Mouse (Mus musculus) bone marrow, adult 2 months (tissue): ENCODE measurements around the gene Caskin2. TPM values are rescaled to one million over a fixed set of nuclear protein-coding genes. Genes with fewer than 3 reads are reported as not detected.

ENCODE experiments used
- H3K27ac ChIP-seq: fragments of 200-500 bp; 2 replicates; pipeline ENCODE4 v1.5.1; 2012; ENCODE audit warnings: low read depth, mild to moderate bottlenecking, control low read depth, inconsistent platforms, low read length; ENCODE audit not compliant: control insufficient read depth, poor library complexity, insufficient read depth
- H3K4me1 ChIP-seq: fragments of 200-500 bp; 2 replicates; pipeline ENCODE4 v1.6.1; 2011; ENCODE audit warnings: low read length; ENCODE audit not compliant: control insufficient read depth, insufficient read depth
- H3K4me3 ChIP-seq: fragments of 200-500 bp; replicated peaks from 2 replicates; pipeline ENCODE3; 2011; ENCODE audit warnings: mild to moderate bottlenecking, low read depth, low read length, control low read depth; ENCODE audit not compliant: control insufficient read depth
- CTCF ChIP-seq: fragments of 200-500 bp; IDR thresholded peaks from 2 replicates; pipeline ENCODE4 v1.5.1; 2011; ENCODE audit warnings: low read length, control low read depth; ENCODE audit not compliant: control insufficient read depth, insufficient read depth
- POLR2A ChIP-seq: fragments of 200-500 bp; IDR thresholded peaks from 2 replicates; pipeline ENCODE4 v1.6.1; 2011; ENCODE audit warnings: low read depth, mild to moderate bottlenecking, control low read depth, low read length, borderline replicate concordance; ENCODE audit not compliant: control insufficient read depth
- WGBS: fragments of 180-500 bp; shearing (Covaris S2); methylation state at CpG from one replicate; pipeline ENCODE4 v1.1.7; 2018; 5-methylcytosine and 5-hydroxymethylcytosine counted together
- polyA plus RNA-seq: library from polyadenylated mRNA; stranded (reverse); fragments of >200 nt; gene quantifications from 2 replicates; pipeline ENCODE4 v1.2.4, GENCODE M21; 2011; ENCODE audit warnings: low replicate concordance; ENCODE audit not compliant: missing spikeins, insufficient read depth, insufficient read length

The Caskin2 gene
- polyA plus RNA-seq, 1 experiment = 6.7 TPM

DNA sequence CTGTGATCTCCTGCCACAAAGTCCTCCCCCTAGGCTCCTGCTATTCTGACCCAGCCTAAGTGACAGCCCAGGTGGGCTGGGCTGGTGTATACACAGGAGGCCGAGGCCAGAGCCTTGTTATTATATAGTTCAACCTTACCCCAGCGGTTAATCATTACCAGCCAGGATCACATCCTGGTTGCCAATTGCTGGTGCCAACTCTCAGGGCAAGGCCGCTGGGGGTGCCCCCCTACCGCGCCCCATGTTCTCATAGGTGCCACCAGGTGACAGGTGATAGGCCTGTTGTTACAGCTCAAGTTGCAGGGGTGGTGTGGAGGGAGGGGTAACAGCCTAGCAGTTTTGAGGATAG lies 30.4 kb upstream of the Caskin2 start:
- H3K4me1 ChIP-seq = no peaks in the 10 kb centered on the region
- 94% methylated on average over 5 of the region's 5 CpGs for WGBS
- TF ChIP-seq POLR2A = no peak
- no peak for TF ChIP-seq CTCF
- H3K4me3 ChIP-seq = no peak overlapping the region
- H3K27ac ChIP-seq = no peak overlapping the region

DNA sequence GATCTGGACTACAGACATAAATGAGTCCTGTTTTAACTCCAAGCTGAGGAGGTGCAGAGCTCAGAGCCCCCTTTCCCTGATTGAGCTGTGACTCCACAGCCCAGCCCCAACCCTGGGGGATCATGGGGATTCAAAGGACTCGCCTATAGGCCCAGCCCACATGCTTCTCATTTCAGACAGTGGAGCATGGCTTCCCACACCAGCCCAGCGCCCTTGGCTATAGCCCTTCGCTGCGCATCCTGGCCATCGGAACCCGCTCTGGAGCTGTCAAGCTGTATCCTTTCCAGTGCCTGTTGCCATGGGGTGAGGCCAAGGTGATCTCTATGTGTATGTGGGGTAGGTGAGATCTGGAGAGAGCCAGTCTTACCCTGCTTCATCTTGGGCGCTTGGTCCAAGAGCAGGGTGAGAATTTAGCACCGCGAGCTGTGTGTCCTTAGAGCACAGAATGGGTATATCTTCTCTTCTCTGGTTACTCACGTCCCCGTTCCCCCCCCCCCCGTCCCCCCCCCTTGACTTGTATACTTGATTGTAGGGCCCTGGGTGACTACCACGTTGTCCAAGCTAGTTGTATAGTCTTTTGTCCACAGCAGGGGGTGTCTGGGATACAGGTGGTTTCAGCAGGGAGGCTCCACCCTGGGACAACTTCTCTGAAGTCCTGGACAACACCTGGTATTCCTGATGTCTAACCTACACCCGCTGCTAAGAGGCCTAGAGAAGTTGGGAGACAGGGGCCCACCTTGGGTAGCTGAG lies 29.9 kb upstream of the Caskin2 start:
- TF ChIP-seq POLR2A (no peak), CTCF (no peak)
- no peak overlapping the region for H3K4me3 ChIP-seq
- 87% methylated on average over 11 of the region's 14 CpGs for WGBS
- H3K27ac ChIP-seq = no peak overlapping the region
- H3K4me1 ChIP-seq = no peaks in the 10 kb centered on the region

DNA sequence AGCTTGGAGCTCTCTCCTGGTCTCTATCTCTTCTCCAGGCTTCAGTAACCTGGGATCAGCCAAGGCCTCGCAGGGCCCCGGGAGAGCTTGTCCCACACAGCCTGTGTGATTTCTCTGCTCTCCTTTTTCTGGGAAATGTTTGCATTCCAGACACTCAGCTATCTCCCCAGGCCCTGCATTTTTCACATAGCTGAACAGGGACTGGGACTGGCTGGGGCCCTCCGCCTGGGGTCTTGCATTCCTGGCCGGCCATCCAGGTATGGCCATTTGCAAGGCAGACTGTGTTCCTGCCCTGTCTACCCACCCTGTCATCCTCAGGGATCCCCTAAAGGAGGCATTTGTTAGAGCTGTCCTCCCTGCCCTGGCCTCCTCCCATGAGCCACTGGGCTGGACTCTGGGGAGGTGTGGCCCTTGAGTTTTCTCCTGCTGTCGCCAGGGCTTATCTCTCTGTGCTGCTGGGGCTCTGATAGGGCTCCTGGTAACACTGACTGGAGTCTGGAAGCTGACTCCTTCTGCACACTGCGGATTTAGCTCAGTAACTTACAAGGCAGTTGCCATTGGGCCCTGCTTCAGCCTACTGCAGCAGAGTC lies 28.6 kb upstream of the Caskin2 start:
- H3K27ac ChIP-seq = no peak overlapping the region
- H3K4me1 ChIP-seq = no peaks in the 10 kb centered on the region
- no peak overlapping the region for H3K4me3 ChIP-seq
- 74% methylated on average over 6 of the region's 6 CpGs for WGBS
- TF ChIP-seq CTCF (no peak), POLR2A (no peak)

DNA sequence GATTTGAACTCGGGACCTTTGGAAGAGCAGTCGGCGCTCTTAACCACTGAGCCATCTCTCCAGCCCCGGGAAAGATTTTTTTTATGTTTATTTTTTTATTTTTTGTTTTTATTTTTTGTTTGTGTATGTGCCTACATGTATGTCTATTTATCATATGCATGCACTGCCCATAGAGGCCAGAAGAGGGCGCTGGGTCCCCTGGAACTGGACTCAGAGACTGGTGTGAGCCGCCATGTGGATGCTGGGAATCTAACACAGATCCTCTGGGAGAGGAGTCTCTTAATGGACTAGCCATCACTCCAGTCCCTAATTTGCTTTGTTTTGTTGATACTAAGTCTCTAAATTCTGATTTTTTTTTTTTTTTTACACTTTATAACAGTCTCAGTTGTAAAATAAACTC lies 27.6 kb upstream of the Caskin2 start:
- H3K4me1 ChIP-seq = no peaks in the 10 kb centered on the region
- 81% methylated on average over 6 of the region's 6 CpGs for WGBS

DNA sequence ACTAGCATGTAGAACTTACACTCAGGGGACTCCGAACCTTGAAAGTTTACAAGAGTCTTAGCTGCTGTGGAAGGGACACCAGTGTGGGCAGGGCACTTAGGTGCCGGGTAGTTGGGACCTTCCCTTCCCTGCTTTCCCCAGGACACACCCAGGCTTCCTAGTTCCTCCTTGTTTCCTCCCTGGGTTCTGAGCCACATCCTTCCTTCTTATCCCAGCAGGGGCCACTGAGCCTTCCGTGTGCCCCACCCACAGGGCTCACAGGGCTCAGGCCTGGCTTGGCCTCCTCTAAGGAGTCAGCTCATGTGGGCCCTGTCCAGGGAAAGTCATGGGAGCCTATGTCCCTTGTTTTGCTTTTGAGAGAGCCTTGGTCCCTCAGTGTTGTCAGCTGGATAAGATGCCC lies 26.3 kb upstream of the Caskin2 start:
- Histone ChIP-seq H3K4me3 (no peak overlapping the region), H3K4me1 (no peaks in the 10 kb centered on the region), H3K27ac (no peak overlapping the region)
- TF ChIP-seq POLR2A (no peak), CTCF (no peak)
- 74% methylated on average over 3 of the region's 3 CpGs for WGBS

More for the DNA sequence above, 27.6 kb upstream of the Caskin2 start:
- no peak overlapping the region for H3K4me3 ChIP-seq
- peak; percentile 17; the same call in 1 of the 2 replicates for TF ChIP-seq CTCF
- no peak for TF ChIP-seq POLR2A
- no peak overlapping the region for H3K27ac ChIP-seq

DNA sequence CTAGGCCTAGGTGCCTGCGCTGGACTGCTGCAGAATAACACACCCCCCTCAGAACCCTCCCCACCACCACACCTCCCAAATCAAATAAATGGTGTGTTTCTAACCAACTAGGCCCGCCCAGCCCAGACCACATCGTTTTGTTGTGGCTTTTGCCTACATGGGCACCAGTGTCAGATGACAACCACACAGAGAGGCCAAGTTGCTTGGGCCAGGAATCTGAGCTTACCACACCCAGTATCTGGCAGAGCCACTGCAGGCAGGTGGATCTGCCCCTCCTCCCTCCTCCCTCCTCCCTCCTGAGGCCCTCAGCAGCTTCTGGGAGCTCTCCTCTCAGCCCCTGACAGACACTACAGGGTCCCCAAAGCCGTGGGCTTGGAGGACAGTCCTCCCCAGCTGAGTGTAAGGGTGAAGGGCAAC lies 25.5 kb upstream of the Caskin2 start:
- Histone ChIP-seq H3K4me3 (no peak overlapping the region), H3K4me1 (no peaks in the 10 kb centered on the region), H3K27ac (no peak overlapping the region)
- TF ChIP-seq CTCF = no peak
- no peak for TF ChIP-seq POLR2A
- 46% methylated on average over 4 of the region's 4 CpGs for WGBS

DNA sequence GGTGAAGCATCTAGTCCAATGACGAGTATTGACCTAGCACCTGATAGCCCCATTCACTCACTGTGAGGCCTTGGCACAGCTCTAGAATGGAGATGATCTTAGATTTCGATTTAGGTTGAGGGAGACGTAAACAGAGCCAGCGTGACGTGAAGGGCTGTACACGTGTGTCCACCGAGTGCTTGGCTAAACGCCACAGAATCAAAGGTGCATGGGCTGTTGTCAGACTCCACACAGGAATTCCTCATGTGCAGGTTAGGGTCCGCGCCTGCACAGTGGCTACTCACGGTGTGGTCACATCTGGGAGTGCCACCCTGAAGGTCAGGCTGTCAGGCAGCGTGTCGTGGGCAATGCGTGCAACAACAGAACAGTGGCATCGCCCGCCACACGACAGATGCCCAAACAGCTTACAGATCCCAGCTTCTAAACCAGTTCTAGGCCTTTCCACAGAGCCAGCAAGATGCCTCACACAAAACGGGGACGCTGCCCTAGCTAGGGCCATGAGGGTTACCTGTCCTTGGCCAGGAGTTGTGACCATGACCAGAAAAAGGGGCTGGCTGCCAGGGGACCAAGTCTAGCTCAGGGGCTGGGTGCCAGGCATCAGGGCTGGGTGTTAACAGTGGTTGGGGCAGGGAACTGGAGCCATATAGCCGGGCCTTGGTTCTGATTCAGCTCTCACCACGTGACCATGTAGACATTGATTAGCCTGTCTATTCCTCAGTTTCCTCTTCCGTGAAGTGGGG lies 24.3 kb upstream of the Caskin2 start:
- H3K27ac ChIP-seq = no peak overlapping the region
- no peak for TF ChIP-seq POLR2A
- no peak for TF ChIP-seq CTCF
- no peak overlapping the region for H3K4me3 ChIP-seq
- H3K4me1 ChIP-seq = no peaks in the 10 kb centered on the region
- WGBS = 87% methylated on average over 22 of the region's 22 CpGs

DNA sequence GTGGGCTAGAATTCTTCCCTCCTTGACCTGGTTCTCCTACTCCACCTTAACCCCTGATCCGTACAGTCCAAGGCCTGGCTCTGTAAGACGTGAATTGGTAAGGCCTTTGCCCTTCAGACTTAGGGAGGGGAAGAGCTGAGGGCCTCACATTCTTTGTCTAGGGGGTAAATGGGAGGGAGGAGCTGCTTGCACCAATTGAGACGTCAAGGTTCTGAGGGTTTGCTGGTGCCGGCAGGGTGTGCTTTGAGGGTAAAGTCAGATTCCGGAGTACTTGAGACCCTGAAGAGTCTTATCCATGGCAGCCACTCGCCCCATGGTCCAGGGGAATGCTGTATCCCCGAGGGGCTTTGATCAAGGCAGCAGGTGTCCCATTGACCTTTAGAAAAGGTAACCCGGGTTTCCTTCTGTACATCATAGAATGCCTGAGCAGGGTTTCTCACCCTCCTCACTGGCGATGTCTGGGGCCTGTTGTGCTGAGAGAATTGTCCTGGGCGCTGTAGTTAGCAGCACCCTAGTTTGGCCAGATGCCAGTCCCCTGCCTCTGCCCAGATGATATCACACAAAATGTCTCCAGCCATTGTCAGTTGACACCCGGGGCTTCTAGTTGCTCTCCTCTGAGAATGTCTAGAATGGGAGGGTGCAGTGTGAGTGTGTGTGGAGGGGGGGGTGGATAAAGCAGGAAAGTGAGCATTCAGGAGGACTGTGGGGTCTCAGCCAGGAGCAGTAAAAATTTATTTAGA lies 23.4 kb upstream of the Caskin2 start:
- no peak for TF ChIP-seq POLR2A
- no peak for TF ChIP-seq CTCF
- H3K4me1 ChIP-seq = no peaks in the 10 kb centered on the region
- no peak overlapping the region for H3K4me3 ChIP-seq
- H3K27ac ChIP-seq = no peak overlapping the region
- 75% methylated on average over 11 of the region's 11 CpGs for WGBS
